8 mouse cellular contexts compared by ENCODE assay signal in genomic region chr5:109690537-109691201, GRCm38 (mm10). TPM values are rescaled to one million over a fixed set of nuclear protein-coding genes. Genes with fewer than 3 reads are reported as not detected.
DNase-seq lines count a peak whose midpoint lies in the region; ATAC-seq and TF ChIP-seq lines count a peak whose summit lies in the region.
"Not testable (repeated sequence)": the region's sequence is repeated elsewhere in the genome, so short reads cannot be mapped to it uniquely, and the experiment has no call there.

Gene 5430403G16Rik (minus strand): TSS chr5:109691041.

- TF ChIP-seq CTCF in midbrain, postnatal 0 days (IDR thresholded peaks at IDR 0.05), result not testable (repeated sequence)

- TF ChIP-seq POLR2A in limb, embryonic 14.5 days (IDR thresholded peaks at IDR 0.05; ENCODE audit: borderline replicate concordance, extremely low read depth, insufficient read depth, insufficient read length), result not testable (repeated sequence)

- peak; percentile 95 for ATAC-seq in embryonic facial prominence, embryonic 15.5 days (ENCODE audit: insufficient number of reproducible peaks, low FRiP score, low TSS enrichment, low read depth)
- peak; percentile 97 for ATAC-seq in limb, embryonic 14.5 days (ENCODE audit: low FRiP score, low read depth)
- peak; percentile 96 for ATAC-seq in midbrain, postnatal 0 days (ENCODE audit: low FRiP score)

- peak; percentile 83 for DNase-seq in 3134 (ENCODE audit: extremely low read depth, insufficient read length, low spot score)
- peak; percentile 13 to 54 for DNase-seq in adrenal gland, postnatal 4 days (ENCODE audit: low spot score in 2 of 2)
- DNase-seq in heart, adult 8-10 months (ENCODE audit: low spot score), result peak; percentile 72
- DNase-seq in kidney, adult 9 months, result peak; percentile 85
- DNase-seq in limb, embryonic 14.5 days (ENCODE audit: low spot score), result peak; percentile 86
- DNase-seq in midbrain, postnatal 0 days (ENCODE audit: low spot score), result peak; percentile 83
- DNase-seq in spleen, postnatal 14 days (ENCODE audit: low spot score in 2 of 2), result peak; percentile 38 to 50

- peak within 1 kb of the TSS; percentile 56 for H3K4me3 ChIP-seq in embryonic facial prominence, embryonic 15.5 days (replicated peaks)
- peak within 1 kb of the TSS; percentile 50 for H3K4me3 ChIP-seq in limb, embryonic 14.5 days (replicated peaks; ENCODE audit: low read length)
- H3K4me3 ChIP-seq in midbrain, postnatal 0 days (ENCODE audit: low read depth, low read length), result peak within 1 kb of the TSS; percentile 46

- H3K36me3 ChIP-seq in embryonic facial prominence, embryonic 15.5 days; limb, embryonic 14.5 days (ENCODE audit: control insufficient read depth, insufficient read depth, low read length); midbrain, postnatal 0 days (ENCODE audit: insufficient read depth, low read length): not testable (repeated sequence)

- not testable (repeated sequence) for H3K9me3 ChIP-seq in embryonic facial prominence, embryonic 15.5 days (replicated peaks); limb, embryonic 14.5 days (ENCODE audit: control insufficient read depth, low read length); midbrain, postnatal 0 days (ENCODE audit: low read length)

- peak within 1 kb of the TSS; percentile 65 for H3K27ac ChIP-seq in embryonic facial prominence, embryonic 15.5 days (replicated peaks)
- 0 out of 2 replicates have a peak within 1 kb of the TSS, but pooled peaks have one; percentile 9 for H3K27ac ChIP-seq in limb, embryonic 14.5 days (replicated peaks; ENCODE audit: low read depth, low read length)
- not testable (repeated sequence) for H3K27ac ChIP-seq in midbrain, postnatal 0 days (ENCODE audit: low read depth, low read length)

- H3K4me2 ChIP-seq in embryonic facial prominence, embryonic 15.5 days (replicated peaks), result peak within 1 kb of the TSS; percentile 60
- H3K4me2 ChIP-seq in limb, embryonic 14.5 days (replicated peaks; ENCODE audit: low read depth, low read length, severe bottlenecking), result peak within 1 kb of the TSS; percentile 52
- H3K4me2 ChIP-seq in midbrain, postnatal 0 days (ENCODE audit: low read depth, low read length, poor library complexity, severe bottlenecking), result peak within 1 kb of the TSS; percentile 57

- H3K9ac ChIP-seq in embryonic facial prominence, embryonic 15.5 days, result peak within 1 kb of the TSS; percentile 35; the same call in 1 of the 2 replicates
- H3K9ac ChIP-seq in limb, embryonic 14.5 days (ENCODE audit: low read depth, low read length, severe bottlenecking), result peak within 1 kb of the TSS; percentile 54
- H3K9ac ChIP-seq in midbrain, postnatal 0 days (replicated peaks; ENCODE audit: low read length, poor library complexity, severe bottlenecking), result 0 out of 2 replicates have a peak within 1 kb of the TSS, but pooled peaks have one; percentile 24

- under 1% methylated on average over 26 of the region's 26 CpGs for WGBS in embryonic facial prominence, embryonic 15.5 days
- WGBS in limb, embryonic 14.5 days, result 0% methylated on average over 24 of the region's 26 CpGs
- WGBS in midbrain, postnatal 0 days, result under 1% methylated on average over 24 of the region's 26 CpGs

- H3K27me3 ChIP-seq in embryonic facial prominence, embryonic 15.5 days; limb, embryonic 14.5 days (ENCODE audit: control insufficient read depth, insufficient read depth, low read length); midbrain, postnatal 0 days (ENCODE audit: insufficient read depth, low read length): not testable (repeated sequence)

- not testable (repeated sequence) for H3K4me1 ChIP-seq in embryonic facial prominence, embryonic 15.5 days; limb, embryonic 14.5 days (ENCODE audit: control insufficient read depth, insufficient read depth, low read length); midbrain, postnatal 0 days (ENCODE audit: insufficient read depth, low read length)

RNA-seq across cellular contexts. Expression of gene 5430403G16Rik, which starts in this region (rescaled TPM):
- 1 to 10 TPM; 5.2 to 6.0 TPM for total RNA-seq in adrenal gland, postnatal 4 days (2021)
- 2.2 TPM in 2 replicates for polyA plus RNA-seq in embryonic facial prominence, embryonic 15.5 days (2015; fragmentation: Nextera tagmentation; extraction: Ambion mirVana)
- under 1 TPM; 0.24 to 0.53 (median 0.29) TPM for total RNA-seq in heart, adult 8-10 months (2022)
- polyA plus RNA-seq in limb, embryonic 14.5 days (2012; rRNA removed), result 0.69 and 1.1 TPM in 2 replicates
- polyA plus RNA-seq in limb, embryonic 14.5 days (2014; fragmentation: Nextera tagmentation; extraction: Ambion mirVana), result 2.4 and 2.8 TPM in 2 replicates
- total RNA-seq in midbrain, postnatal 0 days (2014; rRNA removed), result 0.60 and 0.85 TPM in 2 replicates
- polyA plus RNA-seq in midbrain, postnatal 0 days (2015; fragmentation: Nextera tagmentation; extraction: Ambion mirVana), result 0.79 and 0.80 TPM in 2 replicates

Comparison
In these comparisons a context has a peak if more than half of its experiments do, and no peak if none do; other contexts are left out.
1. Peak in DNase-seq in heart, adult 8-10 months; RNA of the gene not detected or under 1 TPM.
2. Peak in DNase-seq, ATAC-seq, H3K4me3 ChIP-seq, H3K9ac ChIP-seq and H3K4me2 ChIP-seq in midbrain, postnatal 0 days; RNA of the gene not detected or under 1 TPM.
3. DNase-seq: peak in every context shown above with its lines; median percentile 86 in limb, embryonic 14.5 days; 85 in kidney, adult 9 months; 83 in 3134; 83 in midbrain, postnatal 0 days; 72 in heart, adult 8-10 months; 44 in spleen, postnatal 14 days; 34 in adrenal gland, postnatal 4 days.